8 mouse cellular contexts compared by ENCODE assay signal in genomic region chr7:38182962-38183687, GRCm38 (mm10). TPM values are rescaled to one million over a fixed set of nuclear protein-coding genes. Genes with fewer than 3 reads are reported as not detected.
DNase-seq lines count a peak whose midpoint lies in the region; ATAC-seq and TF ChIP-seq lines count a peak whose summit lies in the region.

Gene 1600014C10Rik (plus strand): TSS chr7:38183217.

- ATAC-seq in forebrain, embryonic 14.5 days = peak; percentile 16

- H3K27ac ChIP-seq in layer of hippocampus, adult 2 months = peak within 1 kb of the TSS; percentile 98
- H3K27ac ChIP-seq in forebrain, embryonic 14.5 days (ENCODE audit: low read depth, low read length) = peak within 1 kb of the TSS; percentile 86

- peak within 1 kb of the TSS; percentile 91 for H3K4me2 ChIP-seq in forebrain, embryonic 14.5 days (ENCODE audit: low read length)

- H3K27me3 ChIP-seq in forebrain, embryonic 14.5 days (replicated peaks; ENCODE audit: control insufficient read depth, insufficient read depth, low read length) = no peaks in the 10 kb centered on the region
- H3K27me3 ChIP-seq in megakaryocyte, embryonic 14.5 days (replicated peaks) = peaks cover 3% of the 10 kb centered on the region

- H3K4me3 ChIP-seq in layer of hippocampus, adult 2 months = peak within 1 kb of the TSS; percentile 77
- peak within 1 kb of the TSS; percentile 58 for H3K4me3 ChIP-seq in forebrain, embryonic 14.5 days (ENCODE audit: low read depth, low read length)
- peak within 1 kb of the TSS; percentile 84 for H3K4me3 ChIP-seq in megakaryocyte, embryonic 14.5 days (replicated peaks)

- H3K4me1 ChIP-seq in forebrain, embryonic 14.5 days (ENCODE audit: control insufficient read depth, insufficient read depth, low read length) = peaks cover 4% of the 10 kb centered on the region; the same call in 1 of the 2 replicates
- peaks cover 54% of the 10 kb centered on the region for H3K4me1 ChIP-seq in megakaryocyte, embryonic 14.5 days

- peak within 1 kb of the TSS; percentile 79 for H3K9ac ChIP-seq in forebrain, embryonic 14.5 days (ENCODE audit: low read length)

- H3K9me3 ChIP-seq in forebrain, embryonic 14.5 days (replicated peaks; ENCODE audit: control insufficient read depth, low read length) = no peaks in the 10 kb centered on the region
- H3K9me3 ChIP-seq in megakaryocyte, embryonic 14.5 days = peaks cover 34% of the 10 kb centered on the region

- WGBS in forebrain, embryonic 14.5 days = 4% methylated on average over 28 of the region's 28 CpGs

- TF ChIP-seq CTCF in layer of hippocampus, adult 2 months (conservative IDR thresholded peaks at IDR 0.05) = no peak

- intact Hi-C loops in heart, postnatal 36 days (cut with DNase I) = loop anchor here (1.0 kb wide), 2 partner anchors 18 to 84 kb away; no protein-coding TSS in a partner anchor

- no peaks in the 10 kb centered on the region for H3K36me3 ChIP-seq in forebrain, embryonic 14.5 days (ENCODE audit: control insufficient read depth, insufficient read depth, low read length)
- no peaks in the 10 kb centered on the region for H3K36me3 ChIP-seq in megakaryocyte, embryonic 14.5 days (replicated peaks; ENCODE audit: low read length)

- DNase-seq in layer of hippocampus, adult 2 months (ENCODE audit: low spot score in 2 of 2) = peak in 1 of 2 experiments; percentile 17
- no peak for DNase-seq in layer of hippocampus, adult 11-12 months (ENCODE audit: low spot score)
- DNase-seq in adrenal gland, postnatal 14 days = peak; percentile 75
- DNase-seq in forebrain, embryonic 14.5 days (ENCODE audit: low spot score) = peak; percentile 32
- peak in 1 of 2 experiments; percentile 45 for DNase-seq in heart, postnatal 36 days
- peak in 1 of 2 experiments; percentile 38 for DNase-seq in layer of hippocampus, postnatal 36 days
- DNase-seq in testis, postnatal 14 days (ENCODE audit: low spot score) = peak; percentile 22

RNA-seq across cellular contexts. Expression of gene 1600014C10Rik, which starts in this region (rescaled TPM):
- 10 to 100 TPM; 24.0 to 29.5 TPM for total RNA-seq in layer of hippocampus, adult 2 months (2021)
- total RNA-seq in adrenal gland, postnatal 14 days (2021) = 36.1 and 50.2 TPM in 2 replicates
- 18.4 and 19.9 TPM in 2 replicates for polyA plus RNA-seq in forebrain, embryonic 14.5 days (2014; fragmentation: Nextera tagmentation; extraction: Ambion mirVana)
- 10 to 100 TPM; 29.2 to 34.7 TPM for total RNA-seq in heart, postnatal 36 days (2021)
- total RNA-seq in layer of hippocampus, postnatal 36 days (2021) = 10 to 100 TPM; 25.7 to 26.3 TPM
- 2.2 and 22.1 TPM in 2 replicates for polyA plus RNA-seq in megakaryocyte, embryonic 14.5 days (2012; ENCODE audit: insufficient read depth, low replicate concordance)
